Mouse (Mus musculus): ENCODE results near the gene Itga10. TPM values are rescaled to one million over a fixed set of nuclear protein-coding genes. Genes with fewer than 3 reads are reported as not detected.

Itga10 gene
- polyA plus RNA-seq, 1 experiment from 2014 or later, result 8.1 TPM

DNA sequence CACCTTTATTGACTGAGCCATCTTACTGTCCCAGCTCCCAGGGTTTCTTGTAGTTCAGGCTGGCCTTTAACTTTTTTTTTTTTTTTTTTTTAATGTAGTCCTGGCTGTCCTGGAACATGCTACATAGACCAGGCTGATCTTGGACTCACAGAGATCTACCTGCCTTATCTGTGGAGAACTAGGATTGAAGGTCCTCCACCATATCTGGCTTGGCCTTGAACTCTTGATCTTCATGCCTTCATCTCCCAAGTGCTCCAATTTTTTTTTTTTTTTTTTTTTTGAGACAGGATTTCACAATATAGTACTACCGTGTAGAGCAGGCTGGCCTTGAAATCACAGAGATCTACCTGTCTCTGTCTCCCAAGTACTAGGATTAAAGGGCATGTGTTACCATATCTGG lies 48.2 kb downstream of the Itga10 start:
- WGBS, result 86% methylated on average over 1 of the region's 1 CpGs
- Histone ChIP-seq H3K9ac (ENCODE audit: low read depth, low read length) (no peak overlapping the region), H3K27ac (replicated peaks; ENCODE audit: low read depth, low read length) (no peak overlapping the region), H3K9me3 (ENCODE audit: control insufficient read depth, low read length) (no peaks in the 10 kb centered on the region), H3K36me3 (ENCODE audit: control insufficient read depth, insufficient read depth, low read length) (no peaks in the 10 kb centered on the region), H3K27me3 (replicated peaks; ENCODE audit: control insufficient read depth, insufficient read depth, low read length) (no peaks in the 10 kb centered on the region), H3K4me1 (ENCODE audit: control insufficient read depth, insufficient read depth, low read length) (peaks cover 13% of the 10 kb centered on the region; the same call in 1 of the 2 replicates), H3K4me3 (ENCODE audit: low read depth, low read length) (no peak overlapping the region), H3K4me2 (ENCODE audit: low read depth, low read length) (no peak overlapping the region)
- ATAC-seq (ENCODE audit: low read depth), result no peak
- DNase-seq (ENCODE audit: low spot score), result no peak

- Histone ChIP-seq H3K4me1 (ENCODE audit: control insufficient read depth, insufficient read depth, low read length) (peaks cover 13% of the 10 kb centered on the region; the same call in 1 of the 2 replicates), H3K27me3 (replicated peaks; ENCODE audit: control insufficient read depth, insufficient read depth, low read length) (no peaks in the 10 kb centered on the region), H3K4me3 (ENCODE audit: low read depth, low read length) (peak within 1 kb of the TSS; percentile 76), H3K27ac (replicated peaks; ENCODE audit: low read depth, low read length) (peak within 1 kb of the TSS; percentile 93), H3K9me3 (ENCODE audit: control insufficient read depth, low read length) (no peaks in the 10 kb centered on the region), H3K9ac (ENCODE audit: low read depth, low read length) (peak within 1 kb of the TSS; percentile 82), H3K4me2 (ENCODE audit: low read depth, low read length) (peak within 1 kb of the TSS; percentile 85), H3K36me3 (ENCODE audit: control insufficient read depth, insufficient read depth, low read length) (peaks cover 20% of the 10 kb centered on the region)
- DNase-seq (ENCODE audit: low spot score) (peak; percentile 95), ATAC-seq (ENCODE audit: low read depth) (peak; percentile 88)
- under 1% methylated on average over 32 of the region's 35 CpGs for WGBS
Observed at GRCm38 (mm10) chr3:96696198-96696765, 50.9 kb downstream of the Itga10 start, which contains the start of gene Pias3. Gene Pias3 (plus strand): TSS chr3:96696384.

GRCm38 (mm10) chr3:96696766-96697732 lies 51.7 kb downstream of the Itga10 start:
- peak; percentile 95 for ATAC-seq (ENCODE audit: low read depth)

GRCm38 (mm10) chr3:96698993-96699690 lies 53.8 kb downstream of the Itga10 start:
- H3K27ac ChIP-seq (replicated peaks; ENCODE audit: low read depth, low read length), result no peak overlapping the region
- DNase-seq (ENCODE audit: low spot score), result no peak
- no peak overlapping the region for H3K4me2 ChIP-seq (ENCODE audit: low read depth, low read length)
- peak overlapping the region; percentile 25; the same call in 1 of the 2 replicates for H3K9ac ChIP-seq (ENCODE audit: low read depth, low read length)
- H3K9me3 ChIP-seq (ENCODE audit: control insufficient read depth, low read length), result no peaks in the 10 kb centered on the region
- H3K36me3 ChIP-seq (ENCODE audit: control insufficient read depth, insufficient read depth, low read length), result peaks cover 49% of the 10 kb centered on the region
- ATAC-seq (ENCODE audit: low read depth), result no peak
- peaks cover 13% of the 10 kb centered on the region; the same call in 1 of the 2 replicates for H3K4me1 ChIP-seq (ENCODE audit: control insufficient read depth, insufficient read depth, low read length)
- no peaks in the 10 kb centered on the region for H3K27me3 ChIP-seq (replicated peaks; ENCODE audit: control insufficient read depth, insufficient read depth, low read length)
- no peak overlapping the region for H3K4me3 ChIP-seq (ENCODE audit: low read depth, low read length)
- WGBS, result 45% methylated on average over 19 of the region's 19 CpGs

More at GRCm38 (mm10) chr3:96696766-96697732, 51.7 kb downstream of the Itga10 start:
- Histone ChIP-seq H3K27ac (replicated peaks; ENCODE audit: low read depth, low read length) (peak overlapping the region; percentile 93), H3K4me3 (ENCODE audit: low read depth, low read length) (peak overlapping the region; percentile 76), H3K9me3 (ENCODE audit: control insufficient read depth, low read length) (no peaks in the 10 kb centered on the region), H3K4me1 (ENCODE audit: control insufficient read depth, insufficient read depth, low read length) (peaks cover 13% of the 10 kb centered on the region; the same call in 1 of the 2 replicates), H3K36me3 (ENCODE audit: control insufficient read depth, insufficient read depth, low read length) (peaks cover 28% of the 10 kb centered on the region), H3K27me3 (replicated peaks; ENCODE audit: control insufficient read depth, insufficient read depth, low read length) (no peaks in the 10 kb centered on the region), H3K4me2 (ENCODE audit: low read depth, low read length) (peak overlapping the region; percentile 85), H3K9ac (ENCODE audit: low read depth, low read length) (peak overlapping the region; percentile 82)
- 1% methylated on average over 41 of the region's 85 CpGs for WGBS
- DNase-seq (ENCODE audit: low spot score), result peak; percentile 95

- H3K9me3 ChIP-seq (ENCODE audit: control insufficient read depth, low read length), result no peaks in the 10 kb centered on the region
- no peak overlapping the region for H3K4me2 ChIP-seq (ENCODE audit: low read depth, low read length)
- no peak overlapping the region for H3K4me3 ChIP-seq (ENCODE audit: low read depth, low read length)
- peaks cover 13% of the 10 kb centered on the region; the same call in 1 of the 2 replicates for H3K4me1 ChIP-seq (ENCODE audit: control insufficient read depth, insufficient read depth, low read length)
- no peak overlapping the region for H3K9ac ChIP-seq (ENCODE audit: low read depth, low read length)
- H3K36me3 ChIP-seq (ENCODE audit: control insufficient read depth, insufficient read depth, low read length), result peaks cover 61% of the 10 kb centered on the region
- H3K27me3 ChIP-seq (replicated peaks; ENCODE audit: control insufficient read depth, insufficient read depth, low read length), result no peaks in the 10 kb centered on the region
- WGBS, result 57% methylated on average over 7 of the region's 7 CpGs
- H3K27ac ChIP-seq (replicated peaks; ENCODE audit: low read depth, low read length), result no peak overlapping the region
- ATAC-seq (ENCODE audit: low read depth), result no peak
- DNase-seq (ENCODE audit: low spot score), result no peak
Observed at GRCm38 (mm10) chr3:96700376-96700775, 55.0 kb downstream of the Itga10 start.

DNA sequence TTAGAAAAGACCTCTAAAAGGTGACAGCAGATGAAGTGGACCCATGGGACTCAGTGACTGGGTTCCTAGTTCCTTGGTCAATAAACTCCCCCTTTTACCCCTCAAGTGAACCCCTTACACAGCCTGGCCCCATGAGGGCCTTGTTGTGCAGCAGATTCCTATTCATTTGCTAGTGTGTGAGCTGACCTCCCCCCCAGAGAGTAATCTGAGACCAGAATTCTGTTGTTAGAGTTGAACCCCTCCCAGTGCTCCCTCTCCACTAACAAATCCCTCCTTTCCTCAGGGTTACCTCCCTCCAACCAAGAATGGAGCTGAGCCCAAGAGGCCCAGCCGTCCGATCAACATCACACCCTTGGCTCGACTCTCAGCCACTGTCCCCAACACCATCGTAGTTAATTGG lies 55.6 kb downstream of the Itga10 start:
- no peaks in the 10 kb centered on the region for H3K27me3 ChIP-seq (replicated peaks; ENCODE audit: control insufficient read depth, insufficient read depth, low read length)
- no peak overlapping the region for H3K9ac ChIP-seq (ENCODE audit: low read depth, low read length)
- DNase-seq (ENCODE audit: low spot score) (no peak), ATAC-seq (ENCODE audit: low read depth) (no peak)
- H3K9me3 ChIP-seq (ENCODE audit: control insufficient read depth, low read length), result no peaks in the 10 kb centered on the region
- WGBS, result 89% methylated on average over 4 of the region's 4 CpGs
- H3K36me3 ChIP-seq (ENCODE audit: control insufficient read depth, insufficient read depth, low read length), result peaks cover 68% of the 10 kb centered on the region
- H3K4me2 ChIP-seq (ENCODE audit: low read depth, low read length), result no peak overlapping the region
- no peak overlapping the region for H3K27ac ChIP-seq (replicated peaks; ENCODE audit: low read depth, low read length)
- H3K4me1 ChIP-seq (ENCODE audit: control insufficient read depth, insufficient read depth, low read length), result peaks cover 8% of the 10 kb centered on the region; the same call in 1 of the 2 replicates
- no peak overlapping the region for H3K4me3 ChIP-seq (ENCODE audit: low read depth, low read length)

- Histone ChIP-seq H3K27me3 (replicated peaks; ENCODE audit: control insufficient read depth, insufficient read depth, low read length) (0 out of 2 replicates have a peak, but pooled peaks cover 3% of the 10 kb centered on the region), H3K27ac (replicated peaks; ENCODE audit: low read depth, low read length) (no peak overlapping the region), H3K4me1 (ENCODE audit: control insufficient read depth, insufficient read depth, low read length) (no peaks in the 10 kb centered on the region), H3K4me2 (ENCODE audit: low read depth, low read length) (no peak overlapping the region), H3K9me3 (ENCODE audit: control insufficient read depth, low read length) (no peaks in the 10 kb centered on the region), H3K4me3 (ENCODE audit: low read depth, low read length) (no peak overlapping the region), H3K9ac (ENCODE audit: low read depth, low read length) (no peak overlapping the region), H3K36me3 (ENCODE audit: control insufficient read depth, insufficient read depth, low read length) (peaks cover 63% of the 10 kb centered on the region)
- no peak for DNase-seq (ENCODE audit: low spot score)
- no peak for ATAC-seq (ENCODE audit: low read depth)
- WGBS, result 67% methylated on average over 11 of the region's 11 CpGs
Observed at GRCm38 (mm10) chr3:96704778-96705177, 59.4 kb downstream of the Itga10 start.

DNA sequence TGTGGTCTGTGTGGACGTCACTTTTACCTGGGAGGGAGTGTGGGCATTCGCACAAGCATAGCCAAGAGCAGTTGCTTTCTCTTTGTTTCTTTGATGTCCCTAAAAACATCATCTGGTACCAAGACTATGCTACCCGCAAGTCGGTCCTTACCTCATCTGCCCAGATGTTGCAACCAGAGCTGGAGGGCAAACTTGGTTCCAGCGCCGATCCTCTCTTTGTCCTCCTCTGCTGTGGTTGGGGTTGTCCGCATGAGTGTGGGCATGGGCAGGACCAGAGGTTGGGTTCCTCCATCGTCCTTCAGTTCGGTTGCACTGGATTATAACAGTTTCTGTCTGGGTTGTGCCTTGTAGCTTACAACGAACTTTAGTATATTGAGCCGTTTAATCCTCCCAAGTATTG lies 60.8 kb downstream of the Itga10 start:
- ATAC-seq (ENCODE audit: low read depth) (no peak), DNase-seq (ENCODE audit: low spot score) (no peak)
- Histone ChIP-seq H3K4me2 (ENCODE audit: low read depth, low read length) (no peak overlapping the region), H3K36me3 (ENCODE audit: control insufficient read depth, insufficient read depth, low read length) (peaks cover 64% of the 10 kb centered on the region), H3K27me3 (replicated peaks; ENCODE audit: control insufficient read depth, insufficient read depth, low read length) (0 out of 2 replicates have a peak, but pooled peaks cover 3% of the 10 kb centered on the region), H3K4me3 (ENCODE audit: low read depth, low read length) (no peak overlapping the region), H3K9ac (ENCODE audit: low read depth, low read length) (no peak overlapping the region), H3K9me3 (ENCODE audit: control insufficient read depth, low read length) (no peaks in the 10 kb centered on the region), H3K27ac (replicated peaks; ENCODE audit: low read depth, low read length) (no peak overlapping the region), H3K4me1 (ENCODE audit: control insufficient read depth, insufficient read depth, low read length) (no peaks in the 10 kb centered on the region)
- 90% methylated on average over 11 of the region's 11 CpGs for WGBS

Measured in embryonic facial prominence, embryonic 14.5 days (tissue).